Mouse (Mus musculus) erythroblast, embryonic 14.5 days (primary cell): ENCODE results near the gene Rgs2. TPM values are rescaled to one million over a fixed set of nuclear protein-coding genes. Genes with fewer than 3 reads are reported as not detected.
A peak's percentile ranks its signal among the peaks of the same experiment; 100 is the strongest.

Source experiments
- H3K27me3 ChIP-seq: 2 replicates; pipeline ENCODE4 v1.6.1; 2012; ENCODE audit warnings: inconsistent platforms; ENCODE audit not compliant: control insufficient read depth
- H3K36me3 ChIP-seq: 2 replicates; pipeline ENCODE4 v1.6.1; 2012; ENCODE audit warnings: mild to moderate bottlenecking, inconsistent platforms; ENCODE audit not compliant: control insufficient read depth
- H3K4me1 ChIP-seq: 2 replicates; pipeline ENCODE4 v1.6.1; 2012; ENCODE audit warnings: inconsistent platforms; ENCODE audit not compliant: control insufficient read depth
- H3K4me3 ChIP-seq: replicated peaks from 2 replicates; pipeline ENCODE3; 2012; ENCODE audit warnings: moderate library complexity, mild to moderate bottlenecking, inconsistent platforms
- H3K9me3 ChIP-seq: 2 replicates; pipeline ENCODE4 v1.6.1; 2012; ENCODE audit warnings: low read length, inconsistent platforms, mixed read lengths; ENCODE audit not compliant: control insufficient read depth
- GATA1 ChIP-seq: IDR thresholded peaks from 2 replicates; pipeline ENCODE4 v1.6.1; 2012; ENCODE audit warnings: low read length, inconsistent platforms, mixed read lengths
- TAL1 ChIP-seq: IDR thresholded peaks from 3 replicates; pipeline ENCODE4 v1.6.1; 2012; ENCODE audit warnings: low read length, inconsistent platforms, mixed read lengths
- polyA plus RNA-seq: library from polyadenylated mRNA; stranded (reverse); fragments of >175 nt; gene quantifications from 2 replicates; pipeline ENCODE4 v1.2.3, GENCODE M21; 2012

Rgs2 gene
- polyA plus RNA-seq, 1 experiment = 0.26 TPM

- H3K27me3 ChIP-seq = peaks cover 16% of the 10 kb centered on the region
- H3K36me3 ChIP-seq = no peaks in the 10 kb centered on the region
- H3K9me3 ChIP-seq = no peaks in the 10 kb centered on the region
- no peak overlapping the region for H3K4me3 ChIP-seq
- H3K4me1 ChIP-seq = peaks cover 20% of the 10 kb centered on the region
- TF ChIP-seq TAL1 (no peak), GATA1 (no peak)
Measured at GRCm38 (mm10) chr1:144005648-144006047, 1.7 kb upstream of the Rgs2 start.

GRCm38 (mm10) chr1:144004741-144005140 lies 780 bp upstream of the Rgs2 start:
- peaks cover 20% of the 10 kb centered on the region for H3K4me1 ChIP-seq
- TF ChIP-seq TAL1 (no peak), GATA1 (no peak)

GRCm38 (mm10) chr1:144003416-144003815 lies 545 bp downstream of the Rgs2 start:
- Histone ChIP-seq H3K36me3 (no peaks in the 10 kb centered on the region), H3K9me3 (no peaks in the 10 kb centered on the region), H3K4me1 (peaks cover 20% of the 10 kb centered on the region), H3K4me3 (peak overlapping the region; percentile 65), H3K27me3 (peaks cover 16% of the 10 kb centered on the region)
- TF ChIP-seq GATA1 = no peak
- no peak for TF ChIP-seq TAL1

More at GRCm38 (mm10) chr1:144004741-144005140, 780 bp upstream of the Rgs2 start:
- no peaks in the 10 kb centered on the region for H3K36me3 ChIP-seq
- H3K27me3 ChIP-seq = peaks cover 16% of the 10 kb centered on the region
- no peaks in the 10 kb centered on the region for H3K9me3 ChIP-seq
- peak overlapping the region; percentile 65 for H3K4me3 ChIP-seq

DNA sequence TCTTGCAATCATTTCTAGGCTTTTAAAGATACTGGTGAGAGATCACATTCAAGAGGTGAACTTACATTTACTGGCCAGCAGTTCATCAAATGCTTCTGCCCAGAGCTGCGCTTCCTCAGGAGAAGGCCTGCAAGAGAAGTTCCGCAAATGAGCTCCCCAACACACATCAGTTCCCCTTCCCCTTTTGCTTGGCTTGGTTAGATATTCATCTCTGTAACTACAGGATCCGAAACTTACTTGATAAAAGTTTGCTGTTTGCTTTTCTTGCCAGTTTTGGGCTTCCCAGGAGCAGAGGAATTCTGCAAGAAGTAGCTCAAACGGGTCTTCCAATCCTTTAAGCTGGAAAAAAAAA lies 1.3 kb downstream of the Rgs2 start:
- peaks cover 20% of the 10 kb centered on the region for H3K4me1 ChIP-seq
- H3K4me3 ChIP-seq = no peak overlapping the region
- no peaks in the 10 kb centered on the region for H3K36me3 ChIP-seq
- H3K27me3 ChIP-seq = peaks cover 16% of the 10 kb centered on the region
- no peaks in the 10 kb centered on the region for H3K9me3 ChIP-seq
- no peak for TF ChIP-seq TAL1
- no peak for TF ChIP-seq GATA1

- no peak overlapping the region for H3K4me3 ChIP-seq
- H3K27me3 ChIP-seq = peaks cover 16% of the 10 kb centered on the region
- H3K4me1 ChIP-seq = peaks cover 20% of the 10 kb centered on the region
- no peaks in the 10 kb centered on the region for H3K36me3 ChIP-seq
- no peak for TF ChIP-seq GATA1
- no peak for TF ChIP-seq TAL1
- no peaks in the 10 kb centered on the region for H3K9me3 ChIP-seq
Measured at GRCm38 (mm10) chr1:144002036-144002714, 1.8 kb downstream of the Rgs2 start.

- peaks cover 16% of the 10 kb centered on the region for H3K27me3 ChIP-seq
- TF ChIP-seq TAL1 (no peak), GATA1 (no peak)
- H3K4me1 ChIP-seq = peaks cover 17% of the 10 kb centered on the region
- no peaks in the 10 kb centered on the region for H3K36me3 ChIP-seq
- no peak overlapping the region for H3K4me3 ChIP-seq
- no peaks in the 10 kb centered on the region for H3K9me3 ChIP-seq
Measured at GRCm38 (mm10) chr1:144000246-144000645, 3.7 kb downstream of the Rgs2 start.

- H3K27me3 ChIP-seq = peaks cover 11% of the 10 kb centered on the region
- no peak for TF ChIP-seq TAL1
- TF ChIP-seq GATA1 = no peak
- no peaks in the 10 kb centered on the region for H3K9me3 ChIP-seq
- no peak overlapping the region for H3K4me3 ChIP-seq
- H3K36me3 ChIP-seq = no peaks in the 10 kb centered on the region
- peaks cover 13% of the 10 kb centered on the region for H3K4me1 ChIP-seq
Measured at GRCm38 (mm10) chr1:143999371-143999920, 4.5 kb downstream of the Rgs2 start.

DNA sequence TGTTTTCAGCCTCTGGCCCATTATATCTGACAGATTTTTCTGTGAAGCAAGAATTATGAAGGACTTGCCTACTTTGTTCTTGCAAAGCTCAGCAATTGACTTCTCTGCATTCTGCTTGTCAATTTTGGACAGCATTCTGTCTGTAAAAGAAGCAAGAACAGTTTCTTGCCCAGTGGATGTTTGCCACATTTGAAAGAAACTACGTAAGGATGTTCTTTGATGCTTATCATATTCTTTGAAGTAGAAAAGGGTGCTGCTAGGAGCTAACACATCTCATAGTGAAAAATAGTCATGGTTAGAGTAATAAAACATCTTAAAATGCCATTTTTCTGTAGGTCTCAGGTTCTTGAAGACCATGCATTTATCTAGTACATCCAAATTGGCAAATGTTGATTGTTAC lies 10.9 kb downstream of the Rgs2 start:
- Histone ChIP-seq H3K27me3 (no peaks in the 10 kb centered on the region), H3K9me3 (no peaks in the 10 kb centered on the region), H3K36me3 (no peaks in the 10 kb centered on the region), H3K4me3 (no peak overlapping the region), H3K4me1 (no peaks in the 10 kb centered on the region)
- TF ChIP-seq TAL1 = no peak
- TF ChIP-seq GATA1 = no peak

DNA sequence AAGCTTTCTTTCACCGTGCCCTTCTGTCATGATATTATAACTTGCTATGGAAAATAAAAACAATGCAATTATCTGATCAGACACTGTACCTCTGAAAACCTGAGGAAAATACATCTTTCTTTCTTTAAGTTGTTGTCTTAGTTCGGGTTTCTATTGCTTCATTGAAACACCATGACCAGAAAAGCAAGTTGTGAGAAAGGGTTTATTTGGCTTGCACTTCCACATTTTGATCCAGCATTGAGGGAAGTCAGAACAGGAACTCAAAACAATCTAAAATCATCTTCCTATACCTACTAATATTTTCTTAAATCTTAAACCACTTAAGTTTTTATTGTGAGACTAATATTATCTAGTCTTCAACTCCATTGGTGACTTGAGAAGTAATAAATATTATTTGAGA lies 11.4 kb downstream of the Rgs2 start:
- no peak overlapping the region for H3K4me3 ChIP-seq
- TF ChIP-seq TAL1 = no peak
- no peak for TF ChIP-seq GATA1
- H3K4me1 ChIP-seq = no peaks in the 10 kb centered on the region
- H3K27me3 ChIP-seq = no peaks in the 10 kb centered on the region
- H3K9me3 ChIP-seq = no peaks in the 10 kb centered on the region
- H3K36me3 ChIP-seq = no peaks in the 10 kb centered on the region

- no peak for TF ChIP-seq TAL1
- no peak for TF ChIP-seq GATA1
- no peak overlapping the region for H3K4me3 ChIP-seq
- H3K36me3 ChIP-seq = no peaks in the 10 kb centered on the region
- H3K4me1 ChIP-seq = no peaks in the 10 kb centered on the region
- H3K9me3 ChIP-seq = no peaks in the 10 kb centered on the region
- no peaks in the 10 kb centered on the region for H3K27me3 ChIP-seq
Measured at GRCm38 (mm10) chr1:143990263-143990662, 13.7 kb downstream of the Rgs2 start.
